Mouse (Mus musculus) layer of hippocampus, postnatal 10 days (tissue): ENCODE measurements around the gene Tapbp. TPM values are rescaled to one million over a fixed set of nuclear protein-coding genes. Genes with fewer than 3 reads are reported as not detected.
A peak's percentile ranks its signal among the peaks of the same experiment; 100 is the strongest.
"Not testable (repeated sequence)": the region's sequence is repeated elsewhere in the genome, so short reads cannot be mapped to it uniquely, and the experiment has no call there.

Experiments used
- DNase-seq, 2 experiments: peaks; one replicate each; pipeline ENCODE4 v3.0.0; 2021; ENCODE audit warnings: low spot score in 2 of 2
- long read RNA-seq: library from polyadenylated mRNA; stranded (forward); transcript quantifications from one replicate; pipeline ENCODE4 v2.0.0, GENCODE M21; 2023
- total RNA-seq, 2 experiments: library from RNA; stranded (reverse); gene quantifications; 2 replicates each; pipeline ENCODE4 v1.2.3; 2021

The Tapbp gene
- 10 to 100 TPM; 36.3 to 40.7 TPM for total RNA-seq
- long read RNA-seq, transcript Tapbp-201 (8 exons, 2,898 nt) = major isoform, 20 of 44 reads
- long read RNA-seq, transcript Tapbp-206 (8 exons, 2,589 nt) = minor isoform, 11 of 44 reads
- long read RNA-seq, partial matches to known transcripts = 10 of 44 reads
- long read RNA-seq, other reads (novel, unspliced or antisense) = 3 of 44 reads

DNA sequence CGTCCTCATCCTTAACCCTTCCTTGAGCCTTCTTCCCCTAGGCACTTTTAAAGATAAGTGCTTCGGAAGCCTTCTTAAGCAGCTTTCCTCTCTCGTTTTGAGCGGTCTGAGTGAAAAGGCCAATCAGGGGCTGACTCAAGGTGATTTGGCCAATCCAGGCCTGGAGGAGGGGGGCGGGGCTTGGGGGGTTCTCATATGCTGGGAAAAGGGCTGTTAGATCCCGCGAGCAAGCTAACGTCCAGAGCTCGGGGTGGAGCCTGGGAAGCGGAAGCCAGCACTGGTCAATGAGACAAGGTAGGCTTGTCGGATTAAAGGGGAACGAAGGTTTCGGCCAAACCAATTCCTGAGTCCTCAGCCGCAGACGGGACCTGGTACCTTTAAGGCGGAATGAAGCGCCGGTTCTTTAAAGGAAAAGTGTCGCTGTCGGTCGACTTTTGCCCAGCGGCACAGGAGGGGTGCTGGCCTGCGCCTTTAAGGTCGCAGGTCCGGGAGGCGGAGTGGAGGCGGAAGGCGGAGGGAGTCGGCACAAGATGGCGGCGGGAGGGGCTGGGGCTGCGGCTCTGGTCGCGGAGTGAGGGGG lies at the start of gene Tapbp, which contains the start of gene Zbtb22:
Tapbp (plus strand) TSS at position 229 of the 580 bp plus-strand sequence.
Zbtb22 (plus strand) TSS at position 234 of the 580 bp plus-strand sequence.
- peak; percentile 93 to 96 for DNase-seq

DNA sequence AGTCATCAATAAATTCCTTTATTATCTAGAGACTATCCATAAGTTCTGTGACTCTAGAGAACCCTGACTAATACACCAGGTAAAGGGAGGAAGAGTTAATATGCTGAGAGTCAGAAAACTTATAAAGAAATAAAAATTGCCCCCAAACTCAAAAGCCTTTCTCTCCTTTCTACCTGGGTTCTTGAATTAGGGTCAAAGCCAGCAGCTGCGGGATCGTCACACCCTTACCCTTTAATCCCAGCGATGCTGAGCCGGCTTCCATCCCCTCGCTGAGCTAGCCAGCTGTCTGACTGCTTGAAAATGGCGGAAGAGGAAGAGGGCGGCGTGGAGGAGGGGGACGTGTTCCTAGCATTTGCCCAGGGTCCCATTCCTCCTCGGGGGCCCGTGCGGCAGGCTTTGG lies 42.2 kb upstream of the Tapbp start, which contains the start of gene Gm7029:
Gm7029 (plus strand) TSS at position 301 of the 400 bp plus-strand sequence.
- not testable (repeated sequence) for DNase-seq

DNA sequence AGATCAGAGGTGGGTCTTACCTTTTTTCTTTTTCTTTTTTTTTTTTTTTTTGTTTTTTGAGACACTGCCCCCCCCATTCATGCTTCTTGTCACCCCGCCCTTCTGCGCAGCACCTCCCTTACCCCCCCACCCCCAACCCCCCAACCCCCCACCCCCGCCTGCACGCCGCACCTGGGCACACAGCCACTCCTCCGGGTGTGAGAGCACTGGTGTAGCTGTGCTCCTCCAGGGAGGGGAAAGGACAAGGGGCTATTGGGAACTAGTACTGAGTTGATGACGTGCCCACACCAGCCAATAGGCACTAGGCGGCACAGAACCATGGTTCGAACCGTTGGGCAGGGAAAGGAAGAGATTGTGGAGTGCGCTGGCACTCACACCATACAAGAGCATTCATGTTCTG lies 41.3 kb upstream of the Tapbp start:
- DNase-seq = no peak

DNA sequence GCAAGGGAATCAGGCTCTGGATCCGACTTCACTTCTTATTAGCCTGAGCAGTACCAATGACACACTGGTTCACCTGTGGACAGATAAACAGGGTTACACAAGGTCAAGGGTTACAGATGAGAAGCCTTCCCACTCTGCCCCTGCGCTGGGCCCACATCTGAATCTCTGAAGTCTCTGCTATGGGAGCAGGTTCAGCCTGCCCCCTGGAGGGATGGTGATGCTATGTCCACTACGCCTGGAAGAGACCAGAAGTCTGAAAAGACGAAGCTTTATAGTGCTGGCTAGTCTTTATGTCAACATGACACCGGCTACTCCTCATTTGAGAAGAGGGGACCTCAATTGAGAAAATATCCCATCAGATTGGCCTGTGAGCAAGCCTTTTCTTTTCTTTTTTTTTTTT lies 39.9 kb upstream of the Tapbp start:
- DNase-seq = not testable (repeated sequence)

DNA sequence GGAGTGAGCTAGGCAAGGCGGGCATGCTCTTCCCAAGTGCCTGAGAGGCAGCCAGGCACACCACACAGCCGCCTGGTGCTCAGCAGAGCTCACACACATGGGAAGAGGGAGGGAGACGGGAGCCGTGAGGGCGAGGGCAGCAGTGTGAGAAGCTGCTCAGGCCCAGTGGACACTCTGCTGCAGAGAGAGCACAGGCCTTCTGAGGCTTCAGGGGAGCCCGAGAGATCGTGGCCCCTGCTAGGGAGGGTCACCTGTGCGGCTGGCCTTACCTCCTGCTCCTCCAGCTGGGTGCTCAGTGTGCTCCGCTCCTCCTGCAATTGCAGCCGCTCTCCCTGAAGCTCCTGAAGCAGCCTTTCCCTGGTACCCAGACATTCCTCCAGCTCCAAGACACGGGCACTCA lies 31.4 kb upstream of the Tapbp start:
- not testable (repeated sequence) for DNase-seq

DNA sequence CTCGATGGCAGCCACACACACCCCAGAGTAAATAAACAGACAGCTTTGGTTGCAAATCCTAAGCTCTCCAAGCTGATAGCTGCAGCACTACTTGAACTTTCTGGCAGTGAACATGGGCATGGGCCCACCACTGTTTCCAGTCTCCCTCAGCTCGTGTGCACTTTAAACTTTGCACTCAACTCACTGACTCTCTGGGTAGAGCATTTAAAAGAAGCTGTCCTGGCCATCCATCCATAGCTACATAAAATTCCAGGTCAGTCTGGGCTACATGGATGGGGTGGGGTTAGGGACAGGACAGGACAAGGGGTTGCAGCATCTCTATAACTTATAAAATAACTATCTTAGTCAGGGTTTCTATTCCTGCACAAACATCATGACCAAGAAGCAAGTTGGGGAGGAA lies 27.9 kb upstream of the Tapbp start:
- not testable (repeated sequence) for DNase-seq

DNA sequence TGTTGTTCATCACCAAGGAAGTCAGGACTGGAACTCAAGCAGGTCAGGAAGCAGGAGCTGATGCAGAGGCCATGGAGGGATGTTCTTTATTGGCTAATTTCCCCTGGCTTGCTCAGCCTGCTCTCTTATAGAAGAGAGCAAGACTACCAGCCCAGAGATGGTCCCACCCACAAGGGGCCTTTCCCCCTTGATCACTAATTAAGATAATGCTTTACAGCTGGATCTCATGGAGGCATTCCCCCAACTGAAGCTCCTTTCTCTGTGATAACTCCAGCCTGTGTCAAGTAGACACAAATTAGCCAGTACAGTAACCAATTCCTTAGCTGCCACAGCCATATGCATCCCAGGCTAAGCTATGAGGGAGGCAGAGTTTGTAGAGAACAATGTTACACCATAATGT lies 27.5 kb upstream of the Tapbp start:
- DNase-seq = not testable (repeated sequence)

DNA sequence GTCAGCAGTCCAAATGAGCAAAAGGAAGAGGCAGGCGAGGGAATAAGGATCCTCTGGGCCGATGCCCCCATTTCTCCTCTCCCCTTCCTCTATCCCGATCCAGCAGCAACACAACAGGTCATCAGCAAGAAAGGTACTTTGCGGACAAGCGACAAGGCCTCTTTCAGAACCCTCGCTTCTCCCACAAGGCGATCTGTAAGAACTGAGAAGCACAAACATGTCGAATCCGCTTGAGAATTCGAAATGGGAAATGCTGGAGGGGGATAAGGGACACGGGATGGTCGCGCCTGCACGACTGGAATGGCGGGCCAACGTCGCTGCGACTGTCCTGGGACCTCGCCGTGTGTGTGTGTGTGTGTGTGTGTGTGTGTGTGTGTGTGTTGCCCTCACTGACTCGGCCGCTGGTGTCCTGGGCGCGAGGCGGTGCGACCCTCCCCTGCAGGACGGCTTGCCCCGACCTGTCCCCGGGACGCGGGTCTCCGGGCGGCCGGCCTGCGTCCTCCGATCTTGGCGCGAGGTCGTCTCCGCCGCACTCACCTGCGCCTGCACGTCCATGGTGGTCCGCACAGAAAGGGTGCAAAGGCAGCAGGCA lies 25.7 kb upstream of the Tapbp start:
- DNase-seq = not testable (repeated sequence)

DNA sequence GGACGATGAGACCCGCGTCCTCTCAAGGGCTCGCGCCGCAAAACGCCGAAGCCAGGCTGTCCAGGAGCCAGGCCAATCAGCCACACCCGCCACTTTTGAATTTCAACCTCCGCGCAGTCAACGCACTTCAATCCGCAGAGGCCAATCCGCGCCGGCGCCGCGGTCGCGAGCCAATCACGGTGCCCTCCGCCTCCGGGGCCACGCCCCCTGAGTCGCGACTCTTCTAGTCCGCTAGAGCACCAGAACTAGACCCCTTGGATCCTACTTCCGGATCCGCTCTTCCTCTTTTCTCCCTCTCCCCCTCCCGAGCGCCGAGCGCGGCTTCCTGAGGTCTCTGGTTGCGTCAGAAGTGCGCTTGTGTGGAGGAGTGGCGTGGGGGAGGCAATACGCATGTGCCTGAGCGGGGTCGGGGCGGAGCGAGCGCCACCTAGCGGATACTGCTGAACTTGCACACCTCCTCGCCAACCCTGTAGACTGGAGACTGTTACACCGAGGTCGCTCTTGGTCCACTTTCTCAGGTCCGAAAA lies 25.1 kb upstream of the Tapbp start, which contains the start of gene Kifc1:
Kifc1 (minus strand) TSS at position 129 of the 527 bp plus-strand sequence.
- peak; percentile 100 for DNase-seq

DNA sequence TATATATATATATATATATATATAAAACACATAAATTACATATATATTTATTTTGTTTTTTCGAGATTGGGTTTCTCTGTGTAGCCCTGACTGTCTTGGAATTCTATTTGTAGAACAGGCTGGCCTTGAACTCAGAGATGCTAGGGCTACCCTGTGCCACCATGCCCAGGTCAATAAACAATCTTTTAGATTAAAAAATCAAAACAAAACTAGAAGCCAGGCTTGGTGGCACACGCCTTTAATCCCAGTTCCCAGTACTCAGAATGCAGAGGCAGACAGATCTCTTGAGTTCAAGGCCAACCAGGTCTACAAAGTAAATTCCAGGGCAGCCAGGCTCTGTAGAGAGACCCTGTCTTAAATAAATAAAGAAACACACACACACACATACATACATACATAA lies 24.3 kb upstream of the Tapbp start:
- no peak for DNase-seq

DNA sequence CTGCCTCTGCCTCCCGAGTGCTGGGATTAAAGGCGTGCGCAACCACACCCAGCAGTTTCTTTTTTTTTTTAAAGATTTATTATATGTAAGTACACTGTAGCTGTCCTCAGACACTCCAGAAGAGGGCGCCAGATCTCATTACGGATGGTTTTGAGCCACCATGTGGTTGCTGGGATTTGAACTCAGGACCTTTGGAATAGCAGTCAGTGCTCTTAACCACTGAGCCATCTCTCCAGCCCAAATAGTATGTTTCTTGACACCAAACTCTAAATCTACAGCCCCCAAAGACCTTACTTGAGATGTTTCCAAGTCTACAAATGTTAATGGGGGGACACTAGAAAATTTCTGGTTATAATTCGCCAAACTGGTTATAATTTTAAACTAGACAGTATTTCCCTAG lies 23.8 kb upstream of the Tapbp start:
- DNase-seq = not testable (repeated sequence)

DNA sequence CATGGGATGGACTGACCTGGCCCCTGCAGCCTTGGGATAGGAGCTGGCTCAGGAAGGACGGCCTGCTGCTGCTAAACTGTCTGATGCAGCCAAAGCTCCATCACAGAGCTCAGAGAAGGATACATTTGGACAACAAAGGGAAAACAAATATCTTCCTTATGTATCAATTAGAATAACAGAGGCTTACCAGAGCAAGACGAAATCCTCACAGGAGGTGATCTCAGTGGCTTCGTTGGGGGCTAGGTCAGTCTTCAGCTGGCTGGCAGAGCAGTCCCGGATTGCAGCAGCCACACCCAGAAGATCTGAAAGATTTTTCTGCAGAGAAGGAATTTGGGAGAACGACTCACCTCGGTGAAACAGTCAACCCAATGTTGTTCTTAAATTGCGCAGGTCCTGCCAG lies 23.3 kb upstream of the Tapbp start:
- no peak for DNase-seq

DNA sequence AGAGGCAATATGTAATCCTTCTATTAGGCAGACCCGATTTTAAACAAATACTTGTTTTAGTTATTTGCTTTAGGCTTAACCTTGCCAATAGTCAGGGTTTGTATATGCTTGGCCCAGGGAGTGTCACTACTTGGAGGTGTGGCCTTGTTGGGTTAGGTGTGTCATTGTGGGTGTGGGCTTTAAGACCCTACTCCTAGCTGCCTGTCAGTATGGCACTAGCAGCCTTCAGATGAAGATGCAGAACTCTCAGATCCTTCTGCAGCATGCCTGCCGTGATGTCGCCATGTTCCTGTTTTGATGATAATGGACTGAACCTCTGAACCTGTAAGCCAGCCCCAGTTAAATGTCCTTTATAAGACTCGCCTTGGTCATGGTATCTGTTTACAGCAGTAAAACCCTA lies 22.7 kb upstream of the Tapbp start:
- DNase-seq = not testable (repeated sequence)

DNA sequence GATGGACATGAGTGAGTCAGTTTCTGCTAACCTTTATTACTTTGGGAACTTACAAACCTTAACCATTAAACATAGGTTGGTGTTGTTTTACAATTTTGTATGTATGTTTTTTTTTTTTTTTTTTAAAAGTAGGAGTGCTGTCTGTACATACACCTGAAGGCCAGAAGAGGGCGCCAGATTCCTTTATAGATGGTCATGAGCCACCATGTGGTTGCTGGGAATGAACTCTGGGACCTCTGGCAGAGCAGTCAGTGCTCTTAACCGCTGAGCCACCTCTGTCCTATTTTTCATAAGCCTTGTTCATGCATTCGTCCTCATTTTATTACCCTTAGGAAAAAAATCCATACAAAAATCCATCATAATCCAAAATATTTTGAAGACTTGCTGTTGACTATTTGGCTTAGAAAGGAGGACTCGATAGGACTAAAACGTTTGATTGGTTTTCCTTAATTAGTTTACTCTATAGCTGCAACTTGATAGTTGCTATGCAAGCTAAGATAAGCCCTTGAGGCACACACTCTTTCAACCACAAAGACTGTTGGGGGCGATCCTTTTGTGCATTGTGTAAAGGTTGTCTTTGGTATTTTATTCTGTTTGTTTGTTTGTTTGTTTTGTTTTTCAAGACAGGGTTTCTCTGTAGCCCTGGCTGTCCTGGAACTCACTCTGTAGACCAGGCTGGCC lies 18.4 kb upstream of the Tapbp start:
- no peak for DNase-seq

DNA sequence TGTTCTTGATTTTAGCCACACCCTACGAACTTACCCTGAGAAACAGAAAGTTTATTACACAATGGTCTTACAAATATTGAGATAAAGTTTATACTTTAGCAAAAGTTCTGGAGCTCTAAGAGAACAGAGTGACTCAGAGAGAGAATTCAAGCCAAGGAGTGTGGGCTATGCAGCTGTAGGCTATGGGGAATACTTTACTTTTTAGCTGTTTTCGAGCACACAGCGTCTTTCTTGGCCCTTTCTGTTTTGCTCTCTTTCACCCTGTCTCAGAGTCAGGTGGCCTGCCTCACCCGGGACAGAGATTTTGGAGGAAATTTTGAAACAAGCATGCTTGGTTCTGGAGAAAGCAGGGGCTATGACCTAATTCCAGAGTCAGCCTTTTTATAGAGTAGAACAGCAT lies 17.5 kb upstream of the Tapbp start:
- not testable (repeated sequence) for DNase-seq

DNA sequence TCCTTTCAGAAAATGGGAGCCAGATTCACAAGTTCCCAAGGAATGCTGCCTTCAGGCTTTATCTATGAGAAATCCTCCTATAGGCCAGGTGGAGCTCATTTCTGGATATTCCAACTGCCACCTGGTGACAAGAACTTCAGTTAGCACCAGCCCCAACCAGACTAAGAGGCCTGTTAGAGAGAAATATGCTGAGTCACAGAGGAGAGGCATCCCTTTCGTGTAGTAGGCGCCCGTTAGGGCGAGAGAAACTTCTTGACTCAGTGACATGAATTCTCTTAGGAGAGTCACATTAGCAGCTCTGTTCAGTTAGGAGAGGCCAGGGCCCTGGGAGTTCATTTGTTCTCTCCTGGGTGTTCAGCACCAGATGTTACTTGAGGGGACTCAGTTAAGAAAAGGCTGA lies 16.1 kb upstream of the Tapbp start:
- no peak for DNase-seq

DNA sequence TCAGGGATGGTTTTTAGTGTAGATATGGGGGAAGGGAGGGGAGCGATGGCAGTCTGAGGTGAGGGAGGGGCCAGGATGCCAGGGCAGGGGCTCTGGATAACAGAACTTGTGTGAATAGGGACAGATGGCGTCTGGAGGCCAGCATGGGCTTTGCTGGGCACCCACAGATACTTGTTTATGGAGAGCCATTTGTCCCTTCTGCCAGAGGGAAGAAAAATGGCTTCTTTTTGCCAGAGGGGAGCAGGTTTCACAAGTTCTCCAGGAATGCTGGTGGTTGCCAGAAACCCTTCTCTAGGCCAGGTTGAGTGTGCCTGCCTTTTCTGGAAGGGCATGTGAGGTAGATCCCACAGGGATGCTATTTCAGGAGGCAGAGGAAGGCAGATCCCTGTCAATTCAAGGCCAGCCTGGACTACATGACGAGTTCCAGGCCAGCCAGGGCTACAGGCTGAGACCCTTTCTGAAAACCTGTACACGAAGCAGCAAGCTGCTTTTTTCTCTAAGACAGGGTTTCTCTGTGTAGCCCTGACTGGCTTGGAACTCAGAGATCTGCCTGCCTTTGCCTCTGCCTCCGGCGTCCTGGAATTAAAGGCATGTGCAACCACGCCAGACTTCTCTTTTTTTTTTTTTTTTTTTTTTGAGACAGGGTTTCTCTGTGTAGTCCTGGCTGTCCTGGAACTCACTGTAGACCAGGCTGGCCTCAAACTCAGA lies 15.3 kb upstream of the Tapbp start:
- DNase-seq = no peak

DNA sequence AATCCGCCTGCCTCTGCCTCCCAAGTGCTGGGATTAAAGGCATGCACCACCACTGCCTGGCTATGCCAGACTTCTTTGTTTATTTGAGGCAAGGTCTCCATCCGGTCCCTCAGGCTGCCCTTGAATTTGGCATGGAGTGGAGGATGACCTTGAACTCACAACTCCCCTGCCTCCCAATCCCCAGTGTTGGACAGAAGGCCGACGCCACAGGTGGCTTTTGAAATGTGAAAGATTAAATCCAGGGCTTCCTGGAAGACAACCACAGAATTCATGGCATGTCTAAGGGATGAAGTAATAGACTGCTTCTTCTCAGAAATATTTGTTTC lies 14.7 kb upstream of the Tapbp start:
- no peak for DNase-seq

DNA sequence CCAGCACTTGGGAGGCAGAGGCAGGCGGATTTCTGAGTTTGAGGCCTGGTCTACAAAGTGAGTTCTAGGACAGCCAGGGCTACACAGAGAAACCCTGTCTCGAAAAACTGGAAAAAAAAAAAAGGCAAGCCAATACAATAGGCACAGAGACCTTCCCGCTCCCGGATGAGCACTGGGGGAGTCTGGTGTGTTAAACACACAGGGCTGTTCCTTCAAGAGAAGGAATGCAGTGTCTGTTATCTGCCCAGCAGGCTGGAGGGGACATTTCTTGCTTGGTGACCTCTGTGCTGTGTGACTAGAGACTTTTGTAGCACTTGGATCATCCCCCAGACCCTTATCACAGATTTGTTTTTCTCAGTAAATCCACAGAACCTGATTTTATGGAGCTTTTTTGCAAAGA lies 14.0 kb upstream of the Tapbp start:
- no peak for DNase-seq

DNA sequence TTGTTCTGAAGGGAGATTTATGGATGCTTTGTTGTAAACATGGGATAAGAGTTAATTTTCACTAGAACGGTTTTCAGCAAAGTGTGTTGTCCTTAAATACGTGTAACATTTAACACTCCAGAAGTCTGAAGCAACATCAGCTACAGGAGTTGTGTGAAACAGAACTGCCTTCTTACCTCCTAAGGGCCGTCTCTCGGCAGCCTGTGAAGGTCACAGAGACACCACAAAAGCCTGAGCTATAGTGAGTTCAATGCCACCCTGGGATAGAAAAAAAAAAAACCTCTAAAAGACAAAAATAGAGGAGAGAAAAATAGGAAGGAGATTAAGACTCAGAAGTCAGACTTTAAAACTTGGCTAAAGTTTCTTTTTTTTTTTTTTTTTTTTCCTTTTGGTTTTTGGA lies 13.6 kb upstream of the Tapbp start:
- no peak for DNase-seq

DNA sequence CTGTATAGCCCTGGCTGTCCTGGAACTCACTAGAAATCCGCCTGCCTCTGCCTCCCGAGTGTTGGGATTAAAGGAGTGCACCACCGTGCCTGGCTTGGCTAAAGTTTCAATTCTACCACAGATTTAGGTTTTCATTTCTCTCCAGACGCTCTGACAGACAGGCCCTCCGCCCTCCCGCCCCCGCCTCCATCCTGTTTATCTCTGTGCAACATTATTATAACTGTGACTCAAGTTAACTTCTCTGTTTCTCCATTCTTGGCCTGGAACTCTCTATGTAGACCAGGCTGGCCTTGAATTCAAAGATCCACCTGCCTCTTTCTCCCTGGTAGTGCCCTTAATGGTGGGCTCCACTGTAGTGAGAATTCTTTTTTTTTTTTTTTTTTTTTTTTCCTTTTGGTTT lies 13.2 kb upstream of the Tapbp start:
- no peak for DNase-seq
